Mouse (Mus musculus) adrenal gland, postnatal 36 days (tissue): ENCODE measurements around the gene Hcn1. TPM values are rescaled to one million over a fixed set of nuclear protein-coding genes. Genes with fewer than 3 reads are reported as not detected.

Source experiments
- DNase-seq, 2 experiments: peaks; one replicate each; pipeline ENCODE4 v3.0.0; 2021; ENCODE audit warnings: mixed read lengths in 1 of 2
- total RNA-seq, 2 experiments: library from RNA; stranded (reverse); gene quantifications; 2 replicates each; pipeline ENCODE4 v1.2.3; 2021

The Hcn1 gene
- total RNA-seq, 2 experiments from 2014 or later = 0.03 TPM

- DNase-seq = no peak
Measured at GRCm38 (mm10) chr13:118028662-118029061, 426.5 kb downstream of the Hcn1 start.

- DNase-seq = no peak
Measured at GRCm38 (mm10) chr13:118029579-118029978, 427.5 kb downstream of the Hcn1 start.

- no peak for DNase-seq
Measured at GRCm38 (mm10) chr13:118035598-118035997, 433.5 kb downstream of the Hcn1 start.
